Mouse (Mus musculus): ENCODE measurements at regions not wholly inside any gene's neighbourhood (a gene's known extent, or its start where the extent isn't known, plus 50 kb on each side); places are given as distances from the start of the nearest gene placed in this dataset.

- in situ Hi-C loops (cut with MboI, MseI), result no loop called here
These were observed 483.5 kb upstream of the Pkdcc start for GRCm38 (mm10) chr17:82731561-82731960.

- in situ Hi-C loops (cut with MboI, MseI), result no loop called here
These were observed 472.6 kb upstream of the Pkdcc start for GRCm38 (mm10) chr17:82742445-82742844.

- in situ Hi-C loops (cut with MboI, MseI), result no loop called here
These were observed 457.7 kb upstream of the Pkdcc start for GRCm38 (mm10) chr17:82757400-82757799.

GRCm38 (mm10) chr17:82779096-82779495 is 436.0 kb upstream of the Pkdcc start:
- in situ Hi-C loops (cut with MboI, MseI), result no loop called here

- in situ Hi-C loops (cut with MboI, MseI), result no loop called here
These were observed 393.0 kb upstream of the Pkdcc start for GRCm38 (mm10) chr17:82822129-82822528.

- in situ Hi-C loops (cut with MboI, MseI), result no loop called here
These were observed 391.0 kb upstream of the Pkdcc start for GRCm38 (mm10) chr17:82824057-82824456.

GRCm38 (mm10) chr17:82824619-82825018 is 390.5 kb upstream of the Pkdcc start:
- in situ Hi-C loops (cut with MboI, MseI), result no loop called here

GRCm38 (mm10) chr17:82827170-82827569 is 387.9 kb upstream of the Pkdcc start:
- in situ Hi-C loops (cut with MboI, MseI), result no loop called here

- in situ Hi-C loops (cut with MboI, MseI), result no loop called here
These were observed 387.3 kb upstream of the Pkdcc start for GRCm38 (mm10) chr17:82827841-82828240.

- in situ Hi-C loops (cut with MboI, MseI), result no loop called here
These were observed 386.6 kb upstream of the Pkdcc start for GRCm38 (mm10) chr17:82828434-82828997.

GRCm38 (mm10) chr17:82829415-82829814 is 385.7 kb upstream of the Pkdcc start:
- in situ Hi-C loops (cut with MboI, MseI), result no loop called here

GRCm38 (mm10) chr17:82834177-82834576 is 380.9 kb upstream of the Pkdcc start:
- in situ Hi-C loops (cut with MboI, MseI), result no loop called here

- in situ Hi-C loops (cut with MboI, MseI), result no loop called here
These were observed 379.0 kb upstream of the Pkdcc start for GRCm38 (mm10) chr17:82836115-82836514.

- in situ Hi-C loops (cut with MboI, MseI), result no loop called here
These were observed 368.2 kb upstream of the Pkdcc start for GRCm38 (mm10) chr17:82846776-82847494.

GRCm38 (mm10) chr17:82857199-82858147 is 357.6 kb upstream of the Pkdcc start:
- in situ Hi-C loops (cut with MboI, MseI), result loop anchor here (25.0 kb wide), 1 partner anchor 1645 kb away; no protein-coding TSS in a partner anchor

GRCm38 (mm10) chr17:82860391-82860790 is 354.7 kb upstream of the Pkdcc start:
- in situ Hi-C loops (cut with MboI, MseI), result loop anchor here (25.0 kb wide), 1 partner anchor 1648 kb away; no protein-coding TSS in a partner anchor

GRCm38 (mm10) chr17:82860966-82861365 is 354.1 kb upstream of the Pkdcc start:
- in situ Hi-C loops (cut with MboI, MseI), result loop anchor here (25.0 kb wide), 1 partner anchor 1649 kb away; no protein-coding TSS in a partner anchor

GRCm38 (mm10) chr17:82877131-82877530 is 338.0 kb upstream of the Pkdcc start:
- in situ Hi-C loops (cut with MboI, MseI), result no loop called here

GRCm38 (mm10) chr17:82900602-82901001 is 314.5 kb upstream of the Pkdcc start:
- in situ Hi-C loops (cut with MboI, MseI), result no loop called here

GRCm38 (mm10) chr17:82901098-82901891 is 313.8 kb upstream of the Pkdcc start:
- in situ Hi-C loops (cut with MboI, MseI), result no loop called here

GRCm38 (mm10) chr17:82904961-82905360 is 310.1 kb upstream of the Pkdcc start:
- in situ Hi-C loops (cut with MboI, MseI), result no loop called here

Data from T-helper 1 cell (primary cell).